Mouse (Mus musculus) CH12.LX (cell line): ENCODE measurements around the gene Slc47a2.

Experiments
- CTCF ChIP-seq, 2 experiments: IDR thresholded peaks in 1 of 2; conservative IDR thresholded peaks in 1 of 2; 2 replicates each; pipeline ENCODE4 v1.5.1; 2011 to 2012; ENCODE audit warnings: low read depth in 2 of 2, low read length in 2 of 2, improper control_type of control experiment in 1 of 2, inconsistent platforms in 1 of 2, mild to moderate bottlenecking in 1 of 2, moderate library complexity in 1 of 2
- EP300 ChIP-seq: IDR thresholded peaks from 2 replicates; pipeline ENCODE4 v1.6.1; 2011; ENCODE audit warnings: low read length, improper control_type of control experiment
- GABPA ChIP-seq: IDR thresholded peaks from 2 replicates; pipeline ENCODE4 v1.6.1; 2012; ENCODE audit warnings: low read depth, low read length, improper control_type of control experiment, inconsistent platforms; ENCODE audit not compliant: insufficient replicate concordance
- JUN ChIP-seq: IDR thresholded peaks from 2 replicates; pipeline ENCODE4 v1.6.1; 2011; ENCODE audit warnings: low read depth, mild to moderate bottlenecking, low read length, improper control_type of control experiment, moderate library complexity; ENCODE audit not compliant: insufficient read depth
- MAFK ChIP-seq: IDR thresholded peaks from 2 replicates; pipeline ENCODE4 v1.6.1; 2011; ENCODE audit warnings: low read length, improper control_type of control experiment; ENCODE audit not compliant: insufficient replicate concordance
- MAZ ChIP-seq: IDR thresholded peaks from 2 replicates; pipeline ENCODE4 v1.6.1; 2012; ENCODE audit warnings: low read depth, mild to moderate bottlenecking, inconsistent platforms, low read length, improper control_type of control experiment, moderate library complexity
- MEF2A ChIP-seq: IDR thresholded peaks from 2 replicates; pipeline ENCODE4 v1.6.1; 2014; ENCODE audit warnings: low read depth, mild to moderate bottlenecking, inconsistent platforms, low read length, improper control_type of control experiment, borderline replicate concordance
- NRF1 ChIP-seq: IDR thresholded peaks from 2 replicates; pipeline ENCODE4 v1.6.1; 2014; ENCODE audit warnings: low read depth, mild to moderate bottlenecking, inconsistent platforms, low read length, improper control_type of control experiment, moderate library complexity
- PAX5 ChIP-seq: IDR thresholded peaks from 2 replicates; pipeline ENCODE4 v1.6.1; 2012; ENCODE audit warnings: low read length, inconsistent platforms, mixed read lengths
- POLR2A ChIP-seq: IDR thresholded peaks from 2 replicates; pipeline ENCODE4 v1.6.1; 2011; ENCODE audit warnings: low read depth, mild to moderate bottlenecking, improper control_type of control experiment, low read length
- USF2 ChIP-seq: conservative IDR thresholded peaks from 2 replicates; pipeline ENCODE4 v1.6.1; 2011; ENCODE audit warnings: low read depth, low read length, improper control_type of control experiment
- ZMIZ1 ChIP-seq: IDR thresholded peaks from 2 replicates; pipeline ENCODE4 v1.6.1; 2012; ENCODE audit warnings: low read depth, mild to moderate bottlenecking, inconsistent platforms, low read length, improper control_type of control experiment

GRCm38 (mm10) chr11:61319923-61320567, 22.6 kb downstream of the Slc47a2 start:
- TF ChIP-seq POLR2A (no peak), JUN (no peak), PAX5 (no peak), CTCF (conservative IDR thresholded peaks at IDR 0.05 in 1 of 2, IDR thresholded peaks at IDR 0.05 in 1 of 2; ENCODE audit: low read depth in 2 of 2, low read length in 2 of 2) (no peak), EP300 (no peak), NRF1 (no peak), MAFK (no peak), MAZ (no peak), GABPA (no peak), MEF2A (no peak), USF2 (no peak), ZMIZ1 (no peak)
